Mouse (Mus musculus): ENCODE data around the gene 1110065P20Rik. TPM values are rescaled to one million over a fixed set of nuclear protein-coding genes. Genes with fewer than 3 reads are reported as not detected.

The 1110065P20Rik gene
- polyA plus RNA-seq, 1 experiment from 2014 or later = 104 TPM

GRCm38 (mm10) chr4:124882151-124882729 lies 31.2 kb upstream of the 1110065P20Rik start:
- H3K27me3 ChIP-seq (ENCODE audit: control insufficient read depth, insufficient read depth, low read length) = no peaks in the 10 kb centered on the region; the same call in 1 of the 2 replicates
- WGBS = 1% methylated on average over 28 of the region's 37 CpGs
- H3K4me3 ChIP-seq (ENCODE audit: low read depth, low read length) = peak overlapping the region; percentile 42
- ATAC-seq (ENCODE audit: low read depth) = peak; percentile 30
- peak overlapping the region; percentile 65 for H3K4me2 ChIP-seq (ENCODE audit: low read depth, low read length)
- 0 out of 2 replicates have a peak, but pooled peaks cover 7% of the 10 kb centered on the region for H3K4me1 ChIP-seq (ENCODE audit: control insufficient read depth, insufficient read depth, low read length)
- no peaks in the 10 kb centered on the region for H3K36me3 ChIP-seq (ENCODE audit: control insufficient read depth, insufficient read depth, low read length)
- no peaks in the 10 kb centered on the region for H3K9me3 ChIP-seq (ENCODE audit: control insufficient read depth, low read length)
- peak overlapping the region; percentile 55 for H3K9ac ChIP-seq (replicated peaks; ENCODE audit: low read depth, low read length)
- peak overlapping the region; percentile 22; the same call in 1 of the 2 replicates for H3K27ac ChIP-seq (ENCODE audit: low read depth, low read length)

- peak; percentile 96 for ATAC-seq (ENCODE audit: low read depth)
- Histone ChIP-seq H3K4me1 (ENCODE audit: control insufficient read depth, insufficient read depth, low read length) (0 out of 2 replicates have a peak, but pooled peaks cover 7% of the 10 kb centered on the region), H3K9ac (replicated peaks; ENCODE audit: low read depth, low read length) (peak overlapping the region; percentile 55), H3K27me3 (ENCODE audit: control insufficient read depth, insufficient read depth, low read length) (no peaks in the 10 kb centered on the region; the same call in 1 of the 2 replicates), H3K27ac (ENCODE audit: low read depth, low read length) (no peak overlapping the region), H3K4me3 (ENCODE audit: low read depth, low read length) (peak overlapping the region; percentile 42), H3K9me3 (ENCODE audit: control insufficient read depth, low read length) (no peaks in the 10 kb centered on the region), H3K4me2 (ENCODE audit: low read depth, low read length) (peak overlapping the region; percentile 65), H3K36me3 (ENCODE audit: control insufficient read depth, insufficient read depth, low read length) (no peaks in the 10 kb centered on the region)
- under 1% methylated on average over 37 of the region's 37 CpGs for WGBS
Measured at GRCm38 (mm10) chr4:124881341-124881908, 30.4 kb upstream of the 1110065P20Rik start.

- Histone ChIP-seq H3K4me2 (ENCODE audit: low read depth, low read length) (peak within 1 kb of the TSS; percentile 65), H3K27me3 (ENCODE audit: control insufficient read depth, insufficient read depth, low read length) (no peaks in the 10 kb centered on the region; the same call in 1 of the 2 replicates), H3K4me1 (ENCODE audit: control insufficient read depth, insufficient read depth, low read length) (0 out of 2 replicates have a peak, but pooled peaks cover 7% of the 10 kb centered on the region), H3K9ac (replicated peaks; ENCODE audit: low read depth, low read length) (peak within 1 kb of the TSS; percentile 55), H3K36me3 (ENCODE audit: control insufficient read depth, insufficient read depth, low read length) (no peaks in the 10 kb centered on the region), H3K9me3 (ENCODE audit: control insufficient read depth, low read length) (no peaks in the 10 kb centered on the region), H3K27ac (ENCODE audit: low read depth, low read length) (peak within 1 kb of the TSS; percentile 28; the same call in 1 of the 2 replicates), H3K4me3 (ENCODE audit: low read depth, low read length) (peak within 1 kb of the TSS; percentile 42)
- WGBS = 3% methylated on average over 11 of the region's 11 CpGs
- no peak for ATAC-seq (ENCODE audit: low read depth)
Measured at GRCm38 (mm10) chr4:124880599-124880998, 29.6 kb upstream of the 1110065P20Rik start, which contains the start of gene Epha10. TSS of gene Epha10 (plus strand) at chr4:124880899.

- Histone ChIP-seq H3K27ac (ENCODE audit: low read depth, low read length) (no peak overlapping the region), H3K4me1 (ENCODE audit: control insufficient read depth, insufficient read depth, low read length) (no peaks in the 10 kb centered on the region), H3K9ac (replicated peaks; ENCODE audit: low read depth, low read length) (no peak overlapping the region), H3K27me3 (ENCODE audit: control insufficient read depth, insufficient read depth, low read length) (no peaks in the 10 kb centered on the region), H3K9me3 (ENCODE audit: control insufficient read depth, low read length) (no peaks in the 10 kb centered on the region), H3K36me3 (ENCODE audit: control insufficient read depth, insufficient read depth, low read length) (no peaks in the 10 kb centered on the region), H3K4me2 (ENCODE audit: low read depth, low read length) (no peak overlapping the region), H3K4me3 (ENCODE audit: low read depth, low read length) (no peak overlapping the region)
- WGBS = 92% methylated on average over 1 of the region's 1 CpGs
- ATAC-seq (ENCODE audit: low read depth) = no peak
Measured at GRCm38 (mm10) chr4:124872719-124873118, 21.7 kb upstream of the 1110065P20Rik start.

- Histone ChIP-seq H3K4me2 (ENCODE audit: low read depth, low read length) (peak within 1 kb of the TSS; percentile 90), H3K27ac (ENCODE audit: low read depth, low read length) (peak within 1 kb of the TSS; percentile 82), H3K4me3 (ENCODE audit: low read depth, low read length) (peak within 1 kb of the TSS; percentile 78), H3K27me3 (ENCODE audit: control insufficient read depth, insufficient read depth, low read length) (no peaks in the 10 kb centered on the region), H3K9ac (replicated peaks; ENCODE audit: low read depth, low read length) (peak within 1 kb of the TSS; percentile 88), H3K4me1 (ENCODE audit: control insufficient read depth, insufficient read depth, low read length) (peaks cover 15% of the 10 kb centered on the region), H3K9me3 (ENCODE audit: control insufficient read depth, low read length) (no peaks in the 10 kb centered on the region), H3K36me3 (ENCODE audit: control insufficient read depth, insufficient read depth, low read length) (peaks cover 19% of the 10 kb centered on the region)
- WGBS = 2% methylated on average over 49 of the region's 77 CpGs
- ATAC-seq (ENCODE audit: low read depth) = peak; percentile 67
Measured at GRCm38 (mm10) chr4:124861283-124862188, 10.5 kb upstream of the 1110065P20Rik start, which contains the start of gene Maneal. TSS of gene Maneal (minus strand) at chr4:124862171.

GRCm38 (mm10) chr4:124860446-124860845 lies 9.4 kb upstream of the 1110065P20Rik start:
- Histone ChIP-seq H3K9ac (replicated peaks; ENCODE audit: low read depth, low read length) (peak overlapping the region; percentile 22; the same call in 1 of the 2 replicates), H3K4me2 (ENCODE audit: low read depth, low read length) (peak overlapping the region; percentile 90)
- whole genome bisulfite sequencing = 21% methylated on average over 7 of the region's 7 CpGs

GRCm38 (mm10) chr4:124858370-124858769 lies 7.4 kb upstream of the 1110065P20Rik start:
- Histone ChIP-seq H3K27ac (ENCODE audit: low read depth, low read length) (no peak overlapping the region), H3K27me3 (ENCODE audit: control insufficient read depth, insufficient read depth, low read length) (no peaks in the 10 kb centered on the region), H3K36me3 (ENCODE audit: control insufficient read depth, insufficient read depth, low read length) (peaks cover 42% of the 10 kb centered on the region), H3K4me1 (ENCODE audit: control insufficient read depth, insufficient read depth, low read length) (peaks cover 18% of the 10 kb centered on the region), H3K9ac (replicated peaks; ENCODE audit: low read depth, low read length) (no peak overlapping the region), H3K4me3 (ENCODE audit: low read depth, low read length) (no peak overlapping the region), H3K9me3 (ENCODE audit: control insufficient read depth, low read length) (no peaks in the 10 kb centered on the region), H3K4me2 (ENCODE audit: low read depth, low read length) (no peak overlapping the region)
- ATAC-seq (ENCODE audit: low read depth) = no peak
- WGBS = 78% methylated on average over 5 of the region's 5 CpGs

More at GRCm38 (mm10) chr4:124860446-124860845, 9.4 kb upstream of the 1110065P20Rik start:
- no peak for ATAC-seq (ENCODE audit: low read depth)
- no peak overlapping the region for H3K27ac ChIP-seq (ENCODE audit: low read depth, low read length)
- peak overlapping the region; percentile 78 for H3K4me3 ChIP-seq (ENCODE audit: low read depth, low read length)
- peaks cover 30% of the 10 kb centered on the region for H3K36me3 ChIP-seq (ENCODE audit: control insufficient read depth, insufficient read depth, low read length)
- H3K4me1 ChIP-seq (ENCODE audit: control insufficient read depth, insufficient read depth, low read length) = peaks cover 15% of the 10 kb centered on the region
- H3K9me3 ChIP-seq (ENCODE audit: control insufficient read depth, low read length) = no peaks in the 10 kb centered on the region
- no peaks in the 10 kb centered on the region for H3K27me3 ChIP-seq (ENCODE audit: control insufficient read depth, insufficient read depth, low read length)

- Histone ChIP-seq H3K9ac (replicated peaks; ENCODE audit: low read depth, low read length) (no peak overlapping the region), H3K27ac (ENCODE audit: low read depth, low read length) (no peak overlapping the region), H3K27me3 (ENCODE audit: control insufficient read depth, insufficient read depth, low read length) (no peaks in the 10 kb centered on the region), H3K4me2 (ENCODE audit: low read depth, low read length) (no peak overlapping the region), H3K4me3 (ENCODE audit: low read depth, low read length) (no peak overlapping the region), H3K9me3 (ENCODE audit: control insufficient read depth, low read length) (no peaks in the 10 kb centered on the region), H3K4me1 (ENCODE audit: control insufficient read depth, insufficient read depth, low read length) (peaks cover 20% of the 10 kb centered on the region), H3K36me3 (ENCODE audit: control insufficient read depth, insufficient read depth, low read length) (peaks cover 42% of the 10 kb centered on the region)
- ATAC-seq (ENCODE audit: low read depth) = no peak
- WGBS = 95% methylated on average over 8 of the region's 8 CpGs
Measured at GRCm38 (mm10) chr4:124856294-124856693, 5.3 kb upstream of the 1110065P20Rik start.
